Mouse (Mus musculus) ES-E14 (cell line): ENCODE data around the gene Actn1. TPM values are rescaled to one million over a fixed set of nuclear protein-coding genes. Genes with fewer than 3 reads are reported as not detected.

ENCODE experiments used
- DNase-seq: peaks from one replicate; pipeline ENCODE4 v3.0.0-alpha.2; 2013; ENCODE audit warnings: low read depth, low spot score
- H3K27ac ChIP-seq: 2 replicates; pipeline ENCODE4 v1.5.1; 2012; ENCODE audit warnings: low read depth, mild to moderate bottlenecking, low read length, moderate library complexity, mixed read lengths; ENCODE audit not compliant: poor library complexity, insufficient read depth, severe bottlenecking
- H3K36me3 ChIP-seq: 2 replicates; pipeline ENCODE4 v1.6.1; 2012; ENCODE audit warnings: mild to moderate bottlenecking, low read length, moderate library complexity, mixed read lengths; ENCODE audit not compliant: control insufficient read depth, poor library complexity, insufficient read depth, severe bottlenecking
- H3K4me1 ChIP-seq, 2 experiments: fragments of 150-350 bp in 1 of 2; sonication (generic) in 1 of 2; 2 replicates each; pipeline ENCODE4 v1.6.1; 2012; ENCODE audit warnings: low read length in 2 of 2, mild to moderate bottlenecking in 1 of 2, mixed read lengths in 1 of 2; ENCODE audit not compliant: control insufficient read depth in 2 of 2, insufficient read depth in 2 of 2, poor library complexity in 1 of 2
- H3K4me3 ChIP-seq, 2 experiments: fragments of 150-350 bp in 1 of 2; sonication (generic) in 1 of 2; 2 replicates each; pipeline ENCODE4 v1.5.1; 2012; ENCODE audit warnings: low read length in 2 of 2, low read depth in 1 of 2, mild to moderate bottlenecking in 1 of 2, mixed read lengths in 1 of 2; ENCODE audit not compliant: insufficient read depth in 1 of 2, poor library complexity in 1 of 2, severe bottlenecking in 1 of 2
- H3K9ac ChIP-seq: 2 replicates; pipeline ENCODE4 v1.6.1; 2012; ENCODE audit warnings: low read depth, mild to moderate bottlenecking, low read length, mixed read lengths; ENCODE audit not compliant: poor library complexity, insufficient read depth, severe bottlenecking
- H3K9me3 ChIP-seq: fragments of 150-350 bp; sonication (generic); 2 replicates; pipeline ENCODE4 v1.6.1; 2012; ENCODE audit warnings: low read depth, mild to moderate bottlenecking, low read length; ENCODE audit not compliant: control insufficient read depth, insufficient read depth
- CHD2 ChIP-seq: IDR thresholded peaks from 2 replicates; pipeline ENCODE4 v1.6.1; 2014; ENCODE audit warnings: mild to moderate bottlenecking, low read depth, low read length, inconsistent platforms
- HCFC1 ChIP-seq: IDR thresholded peaks from 2 replicates; pipeline ENCODE4 v1.6.1; 2012; ENCODE audit warnings: low read length, inconsistent platforms, borderline replicate concordance; ENCODE audit not compliant: insufficient read depth
- MAFK ChIP-seq: IDR thresholded peaks from 2 replicates; pipeline ENCODE4 v1.6.1; 2014; ENCODE audit warnings: mild to moderate bottlenecking, low read depth, low read length, inconsistent platforms; ENCODE audit not compliant: insufficient read depth
- ZC3H11A ChIP-seq: IDR thresholded peaks from 2 replicates; pipeline ENCODE4 v1.6.1; 2012; ENCODE audit warnings: low read depth, mild to moderate bottlenecking, inconsistent platforms, low read length, borderline replicate concordance
- ZNF384 ChIP-seq: IDR thresholded peaks from 2 replicates; pipeline ENCODE4 v1.6.1; 2012; ENCODE audit warnings: low read depth, low read length, inconsistent platforms
- in situ Hi-C, 2 experiments: fragments of 600-800 bp; cut with MboI; formaldehyde crosslinking; loops; one replicate each; pipeline ENCODE4 v1.15.1; 2025; ENCODE audit warnings: low sequenced_read_pairs in 2 of 2, inconsistent platforms in 1 of 2; ENCODE audit not compliant: unreplicated experiment in 2 of 2
- total RNA-seq: library from RNA; depleted of rRNA; stranded (reverse); fragments of 300-350 nt; gene quantifications from 2 replicates; pipeline ENCODE4 v1.2.3, GENCODE M21; 2012

The Actn1 gene
- total RNA-seq, 1 experiment, result 255 TPM

DNA sequence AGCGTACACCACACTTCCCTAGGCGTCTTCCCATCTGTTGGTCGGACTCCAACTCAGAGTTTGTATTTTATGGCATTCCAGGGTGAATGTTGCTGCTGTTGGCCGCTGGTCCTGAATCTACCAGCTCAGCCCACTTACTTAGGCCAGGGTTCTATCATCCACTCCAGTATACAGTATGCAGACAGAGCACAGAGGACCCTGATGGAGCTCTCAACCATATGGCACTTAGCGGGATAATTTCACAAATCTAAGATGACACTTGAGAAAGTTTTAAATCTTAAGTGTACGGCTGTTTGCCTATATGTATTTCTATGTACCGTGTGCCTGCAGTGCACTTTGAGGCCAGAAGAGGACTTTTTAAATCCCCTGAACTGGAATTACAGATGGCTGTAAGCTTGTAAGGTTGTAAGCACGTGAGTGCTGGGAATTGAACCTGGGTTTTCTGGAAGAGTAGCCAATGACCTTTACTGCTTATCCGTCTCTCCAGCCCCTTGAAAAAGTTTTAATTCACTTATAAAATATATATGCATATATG, 127.1 kb downstream of the Actn1 start:
- in situ Hi-C loops, result loop anchor here (10.0 to 25.0 kb wide), 3 partner anchors 521 to 771 kb away; no protein-coding TSS in a partner anchor
- Histone ChIP-seq H3K4me3 (no peak overlapping the region; a peak in 1 of 4 replicates), H3K4me1 (peaks cover 3 to 20% of the 10 kb centered on the region in 2 experiments; a peak in 3 of 4 replicates), H3K36me3 (no peaks in the 10 kb centered on the region), H3K9ac (no peak overlapping the region), H3K27ac (no peak overlapping the region), H3K9me3 (no peaks in the 10 kb centered on the region)
- no peak for TF ChIP-seq ZNF384
- TF ChIP-seq MAFK, result no peak
- no peak for TF ChIP-seq ZC3H11A
- TF ChIP-seq CHD2, result no peak
- TF ChIP-seq HCFC1, result no peak
- no peak for DNase-seq

DNA sequence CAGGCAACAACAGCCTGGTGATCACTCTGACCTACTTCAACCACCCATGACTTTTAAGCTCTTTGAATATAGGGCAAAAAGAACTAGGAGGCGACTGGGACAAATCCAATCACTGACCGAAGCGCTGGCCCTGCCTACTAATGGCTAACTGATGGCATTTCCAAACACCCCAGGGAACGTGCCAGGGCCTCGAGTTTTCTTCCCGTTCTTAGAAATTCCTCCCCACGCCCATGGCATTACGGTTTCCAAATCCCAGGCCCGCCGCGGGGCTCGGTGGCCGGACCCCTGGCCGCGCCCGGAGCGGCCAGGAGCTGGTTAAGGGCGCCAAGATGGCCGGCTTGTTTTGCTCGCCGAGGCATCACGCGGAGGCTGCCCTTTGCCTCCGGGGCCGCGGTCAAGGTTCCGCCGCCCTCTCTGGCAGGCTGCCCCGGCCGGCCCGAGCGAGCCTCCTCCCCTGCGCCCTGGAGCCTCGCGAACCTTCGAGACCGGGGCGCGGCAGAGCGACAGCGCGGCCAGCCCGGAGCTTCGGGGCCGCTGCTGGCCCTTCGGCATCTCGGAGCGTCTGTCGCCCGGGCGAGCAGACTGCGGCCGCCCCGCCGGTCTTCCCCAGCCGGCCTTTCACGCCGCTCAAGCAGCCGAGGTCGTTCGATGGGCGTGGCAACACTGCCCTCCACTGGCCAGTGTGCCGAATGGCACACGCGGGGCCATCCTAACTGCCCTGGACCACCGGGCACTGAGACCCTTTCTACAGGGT, 127.7 kb downstream of the Actn1 start:
- TF ChIP-seq ZC3H11A (peak; percentile 94), ZNF384 (no peak)
- H3K9ac ChIP-seq, result peak overlapping the region; percentile 91
- peak overlapping the region; percentile 86 to 88 for H3K4me3 ChIP-seq
- peak overlapping the region; percentile 55; the same call in 1 of the 2 replicates for H3K27ac ChIP-seq
- no peaks in the 10 kb centered on the region for H3K9me3 ChIP-seq
- in situ Hi-C loops, result loop anchor here (10.0 to 25.0 kb wide), 3 partner anchors 520 to 770 kb away; no protein-coding TSS in a partner anchor
- DNase-seq, result no peak
- peaks cover 3 to 21% of the 10 kb centered on the region in 2 experiments; a peak in 3 of 4 replicates for H3K4me1 ChIP-seq
- no peaks in the 10 kb centered on the region; the same call in 1 of the 2 replicates for H3K36me3 ChIP-seq

DNA sequence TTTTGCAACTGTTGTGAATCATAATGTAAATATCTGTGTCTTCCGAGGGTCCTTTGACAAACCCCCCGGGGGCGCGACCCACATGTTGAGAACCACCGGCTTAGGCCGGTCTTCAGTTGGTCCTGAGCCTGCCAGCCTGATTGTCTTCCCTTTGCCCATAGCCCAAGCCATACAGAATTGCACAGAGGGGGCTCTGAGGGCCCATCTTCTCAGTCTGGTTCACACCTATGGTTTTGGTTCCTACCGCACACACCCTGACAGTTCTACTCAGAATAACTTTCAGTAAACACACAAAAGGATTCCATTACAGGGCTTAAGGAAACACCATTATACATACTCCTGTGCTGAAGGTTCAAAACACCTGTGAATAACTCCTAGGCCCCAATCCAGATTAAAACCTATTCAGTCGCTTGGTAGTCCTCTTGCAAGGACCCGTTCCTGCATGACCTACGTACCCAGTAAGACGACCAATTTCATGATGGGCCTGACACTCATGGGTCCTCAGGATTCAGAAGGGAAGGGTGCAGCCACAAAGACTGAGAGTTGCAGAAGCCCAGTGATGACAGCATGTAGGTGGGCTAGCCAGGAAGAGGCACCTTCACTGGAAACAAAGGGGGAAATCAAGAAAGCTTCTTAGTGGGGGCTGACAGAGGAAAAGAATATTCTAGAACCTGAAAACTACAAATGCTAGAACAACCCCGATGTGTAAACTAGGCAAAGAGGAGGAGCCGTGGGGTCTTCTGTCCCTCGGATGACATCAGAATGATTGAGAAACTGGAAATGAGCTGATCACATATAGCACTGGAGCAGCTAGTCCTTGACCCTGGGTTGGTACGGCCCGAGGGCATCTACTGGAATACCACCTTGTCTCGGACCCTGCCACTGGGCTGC, 128.6 kb downstream of the Actn1 start:
- in situ Hi-C loops, result loop anchor here (10.0 to 25.0 kb wide), 3 partner anchors 519 to 769 kb away; no protein-coding TSS in a partner anchor
- 0 out of 2 replicates have a peak overlapping the region, but pooled peaks have one; percentile 91 for H3K9ac ChIP-seq
- no peaks in the 10 kb centered on the region; the same call in 1 of the 2 replicates for H3K36me3 ChIP-seq
- peaks cover 3 to 24% of the 10 kb centered on the region in 2 experiments; a peak in 3 of 4 replicates for H3K4me1 ChIP-seq
- peak overlapping the region; percentile 86 to 88; a peak in 2 of 4 replicates for H3K4me3 ChIP-seq
- DNase-seq, result no peak
- TF ChIP-seq ZNF384, result no peak
- no peak for TF ChIP-seq ZC3H11A
- TF ChIP-seq MAFK, result no peak
- TF ChIP-seq HCFC1, result no peak
- TF ChIP-seq CHD2, result no peak
- H3K9me3 ChIP-seq, result no peaks in the 10 kb centered on the region
- H3K27ac ChIP-seq, result no peak overlapping the region
